Mouse (Mus musculus): ENCODE measurements around the gene Fsip1. TPM values are rescaled to one million over a fixed set of nuclear protein-coding genes. Genes with fewer than 3 reads are reported as not detected.

Gene Fsip1
- polyA plus RNA-seq, 1 experiment from 2014 or later: 0.42 TPM

DNA sequence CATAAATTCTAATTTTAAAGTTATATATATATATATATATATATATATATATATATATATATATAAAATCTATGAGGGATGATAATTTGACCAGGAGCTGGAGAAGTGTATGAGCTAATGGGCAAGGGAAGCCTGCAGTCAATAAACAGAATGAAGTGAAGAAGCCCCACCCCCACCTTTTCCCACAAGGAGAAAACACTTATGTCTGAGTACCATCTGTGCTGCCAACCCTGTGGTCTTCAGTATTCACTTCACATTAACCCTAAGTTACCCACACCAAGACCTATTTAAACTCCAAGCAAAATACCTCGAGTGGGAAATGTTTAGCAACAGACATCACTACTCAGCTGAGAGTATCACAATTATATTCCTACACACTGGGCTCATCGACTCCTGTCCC is 53.8 kb downstream of the Fsip1 start:
- Histone ChIP-seq H3K4me1 (ENCODE audit: control insufficient read depth in 2 of 2, insufficient read depth in 2 of 2, low read length in 2 of 2) (peaks cover 3 to 5% of the 10 kb centered on the region in 2 experiments), H3K36me3 (ENCODE audit: control insufficient read depth, insufficient read depth, low read length) (no peaks in the 10 kb centered on the region), H3K9me3 (ENCODE audit: control insufficient read depth, low read length) (no peaks in the 10 kb centered on the region), H3K4me2 (ENCODE audit: low read length) (no peak overlapping the region), H3K27me3 (ENCODE audit: control insufficient read depth, insufficient read depth, low read length) (peaks cover 49% of the 10 kb centered on the region), H3K9ac (ENCODE audit: low read length) (no peak overlapping the region), H3K4me3 (ENCODE audit: control insufficient read depth in 1 of 2, insufficient read depth in 1 of 2, low read depth in 1 of 2, low read length in 2 of 2) (no peak overlapping the region), H3K27ac (replicated peaks in 1 of 2; ENCODE audit: control insufficient read depth in 1 of 2, insufficient read depth in 1 of 2, low read depth in 2 of 2, low read length in 2 of 2) (no peak overlapping the region)
- no peak for ATAC-seq (ENCODE audit: insufficient number of reproducible peaks, insufficient read depth, low FRiP score, low read depth)
- 57% methylated on average over 2 of the region's 2 CpGs for WGBS

DNA sequence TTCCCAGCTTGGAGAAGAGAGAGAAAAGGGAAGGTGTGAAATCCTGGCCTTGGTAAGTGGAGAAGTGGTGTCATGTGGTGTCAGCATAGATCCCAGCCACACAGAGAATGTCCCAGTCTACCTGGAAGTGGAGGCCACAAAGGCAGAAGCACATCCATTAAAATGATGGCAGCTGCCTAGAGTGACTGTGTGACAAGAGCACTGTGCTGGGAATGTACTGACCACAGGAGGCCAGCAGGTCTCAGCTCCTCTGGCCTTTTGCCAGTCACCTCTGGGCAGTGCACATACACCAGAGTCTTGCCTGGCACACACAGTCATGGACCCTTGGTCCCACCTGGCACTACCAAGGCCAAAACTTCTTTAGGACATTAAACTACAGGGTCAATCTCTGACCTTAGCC is 54.8 kb downstream of the Fsip1 start:
- Histone ChIP-seq H3K27ac (replicated peaks in 1 of 2; ENCODE audit: control insufficient read depth in 1 of 2, insufficient read depth in 1 of 2, low read depth in 2 of 2, low read length in 2 of 2) (no peak overlapping the region), H3K4me2 (ENCODE audit: low read length) (no peak overlapping the region), H3K9ac (ENCODE audit: low read length) (no peak overlapping the region), H3K4me3 (ENCODE audit: control insufficient read depth in 1 of 2, insufficient read depth in 1 of 2, low read depth in 1 of 2, low read length in 2 of 2) (no peak overlapping the region), H3K36me3 (ENCODE audit: control insufficient read depth, insufficient read depth, low read length) (no peaks in the 10 kb centered on the region), H3K9me3 (ENCODE audit: control insufficient read depth, low read length) (no peaks in the 10 kb centered on the region), H3K4me1 (ENCODE audit: control insufficient read depth in 2 of 2, insufficient read depth in 2 of 2, low read length in 2 of 2) (peaks cover 3 to 5% of the 10 kb centered on the region in 2 experiments), H3K27me3 (ENCODE audit: control insufficient read depth, insufficient read depth, low read length) (peaks cover 43% of the 10 kb centered on the region)
- ATAC-seq (ENCODE audit: insufficient number of reproducible peaks, insufficient read depth, low FRiP score, low read depth): no peak

DNA sequence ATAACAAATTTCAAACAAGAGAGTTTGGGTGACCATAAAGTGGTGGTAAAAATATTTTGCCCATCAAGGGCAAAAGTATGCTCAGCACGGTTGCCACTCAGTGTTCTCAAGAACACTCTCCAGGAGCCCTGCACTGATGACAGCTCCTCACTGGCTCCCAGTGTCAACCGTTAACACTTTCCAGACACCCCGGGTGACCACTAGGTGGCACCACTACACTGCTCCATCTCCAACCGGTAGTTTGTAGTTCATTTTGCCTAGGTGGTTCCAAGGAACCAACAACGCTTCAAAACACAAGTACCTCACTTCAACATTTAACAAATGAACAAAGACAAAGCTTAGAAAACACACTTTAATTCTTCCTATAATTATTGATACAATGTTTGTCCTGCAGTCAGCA is 56.9 kb downstream of the Fsip1 start:
- H3K27me3 ChIP-seq (ENCODE audit: control insufficient read depth, insufficient read depth, low read length): peaks cover 22% of the 10 kb centered on the region
- H3K9ac ChIP-seq (ENCODE audit: low read length): no peak overlapping the region
- peaks cover 3 to 5% of the 10 kb centered on the region in 2 experiments for H3K4me1 ChIP-seq (ENCODE audit: control insufficient read depth in 2 of 2, insufficient read depth in 2 of 2, low read length in 2 of 2)
- no peaks in the 10 kb centered on the region for H3K36me3 ChIP-seq (ENCODE audit: control insufficient read depth, insufficient read depth, low read length)
- ATAC-seq (ENCODE audit: insufficient number of reproducible peaks, insufficient read depth, low FRiP score, low read depth): peak; percentile 55; the same call in 1 of the 2 replicates
- no peaks in the 10 kb centered on the region for H3K9me3 ChIP-seq (ENCODE audit: control insufficient read depth, low read length)
- H3K27ac ChIP-seq (replicated peaks in 1 of 2; ENCODE audit: control insufficient read depth in 1 of 2, insufficient read depth in 1 of 2, low read depth in 2 of 2, low read length in 2 of 2): no peak overlapping the region
- H3K4me3 ChIP-seq (ENCODE audit: control insufficient read depth in 1 of 2, insufficient read depth in 1 of 2, low read depth in 1 of 2, low read length in 2 of 2): no peak overlapping the region
- no peak overlapping the region for H3K4me2 ChIP-seq (ENCODE audit: low read length)
- WGBS: 7% methylated on average over 5 of the region's 5 CpGs

GRCm38 (mm10) chr2:118196966-118197365 is 59.8 kb downstream of the Fsip1 start:
- no peak for ATAC-seq (ENCODE audit: insufficient number of reproducible peaks, insufficient read depth, low FRiP score, low read depth)
- Histone ChIP-seq H3K4me3 (ENCODE audit: control insufficient read depth in 1 of 2, insufficient read depth in 1 of 2, low read depth in 1 of 2, low read length in 2 of 2) (no peak overlapping the region), H3K27me3 (ENCODE audit: control insufficient read depth, insufficient read depth, low read length) (peaks cover 6% of the 10 kb centered on the region), H3K4me2 (ENCODE audit: low read length) (no peak overlapping the region), H3K4me1 (ENCODE audit: control insufficient read depth in 2 of 2, insufficient read depth in 2 of 2, low read length in 2 of 2) (no peaks in the 10 kb centered on the region; a peak in 1 of 4 replicates), H3K9ac (ENCODE audit: low read length) (no peak overlapping the region), H3K36me3 (ENCODE audit: control insufficient read depth, insufficient read depth, low read length) (no peaks in the 10 kb centered on the region), H3K9me3 (ENCODE audit: control insufficient read depth, low read length) (no peaks in the 10 kb centered on the region), H3K27ac (replicated peaks in 1 of 2; ENCODE audit: control insufficient read depth in 1 of 2, insufficient read depth in 1 of 2, low read depth in 2 of 2, low read length in 2 of 2) (no peak overlapping the region)
- WGBS: 74% methylated on average over 3 of the region's 3 CpGs

DNA sequence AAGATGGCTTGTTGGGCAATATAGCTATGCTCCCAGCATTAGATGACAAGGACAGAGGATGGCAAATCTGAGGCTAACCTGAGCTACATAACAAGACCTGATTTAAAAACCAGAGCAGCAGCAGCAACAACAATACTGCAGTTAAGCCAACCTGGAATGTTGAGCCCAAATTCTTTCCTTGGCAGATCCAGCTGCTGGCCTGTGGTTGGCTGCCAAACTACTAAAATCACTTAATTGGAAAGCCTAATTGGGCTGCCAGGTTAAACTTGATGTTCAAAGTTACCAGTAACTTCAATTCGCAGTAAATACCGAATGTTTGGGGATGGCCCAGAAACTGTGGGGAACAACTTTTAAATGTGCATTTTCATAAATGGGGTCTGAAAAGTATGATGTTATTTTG is 74.6 kb downstream of the Fsip1 start:
- H3K27me3 ChIP-seq (ENCODE audit: control insufficient read depth, insufficient read depth, low read length): no peaks in the 10 kb centered on the region
- WGBS: 90% methylated on average over 2 of the region's 2 CpGs
- no peak overlapping the region for H3K27ac ChIP-seq (replicated peaks in 1 of 2; ENCODE audit: control insufficient read depth in 1 of 2, insufficient read depth in 1 of 2, low read depth in 2 of 2, low read length in 2 of 2)
- H3K4me1 ChIP-seq (ENCODE audit: control insufficient read depth in 2 of 2, insufficient read depth in 2 of 2, low read length in 2 of 2): peaks cover 2 to 6% of the 10 kb centered on the region in 2 experiments; a peak in 3 of 4 replicates
- ATAC-seq (ENCODE audit: insufficient number of reproducible peaks, insufficient read depth, low FRiP score, low read depth): no peak
- no peak overlapping the region for H3K4me2 ChIP-seq (ENCODE audit: low read length)
- no peak overlapping the region for H3K9ac ChIP-seq (ENCODE audit: low read length)
- H3K36me3 ChIP-seq (ENCODE audit: control insufficient read depth, insufficient read depth, low read length): no peaks in the 10 kb centered on the region
- no peaks in the 10 kb centered on the region for H3K9me3 ChIP-seq (ENCODE audit: control insufficient read depth, low read length)
- no peak overlapping the region for H3K4me3 ChIP-seq (ENCODE audit: control insufficient read depth in 1 of 2, insufficient read depth in 1 of 2, low read depth in 1 of 2, low read length in 2 of 2)

GRCm38 (mm10) chr2:118179873-118180585 is 76.7 kb downstream of the Fsip1 start:
- Histone ChIP-seq H3K9ac (ENCODE audit: low read length) (no peak overlapping the region), H3K9me3 (ENCODE audit: control insufficient read depth, low read length) (no peaks in the 10 kb centered on the region), H3K4me1 (ENCODE audit: control insufficient read depth in 2 of 2, insufficient read depth in 2 of 2, low read length in 2 of 2) (peaks cover 2 to 6% of the 10 kb centered on the region in 2 experiments; a peak in 3 of 4 replicates), H3K4me3 (ENCODE audit: control insufficient read depth in 1 of 2, insufficient read depth in 1 of 2, low read depth in 1 of 2, low read length in 2 of 2) (peak overlapping the region; percentile 23 to 36), H3K27ac (replicated peaks in 1 of 2; ENCODE audit: control insufficient read depth in 1 of 2, insufficient read depth in 1 of 2, low read depth in 2 of 2, low read length in 2 of 2) (peak overlapping the region; percentile 50 to 60), H3K36me3 (ENCODE audit: control insufficient read depth, insufficient read depth, low read length) (no peaks in the 10 kb centered on the region), H3K4me2 (ENCODE audit: low read length) (peak overlapping the region; percentile 58), H3K27me3 (ENCODE audit: control insufficient read depth, insufficient read depth, low read length) (no peaks in the 10 kb centered on the region)
- no peak for ATAC-seq (ENCODE audit: insufficient number of reproducible peaks, insufficient read depth, low FRiP score, low read depth)

- Histone ChIP-seq H3K9me3 (ENCODE audit: control insufficient read depth, low read length) (no peaks in the 10 kb centered on the region), H3K9ac (ENCODE audit: low read length) (no peak overlapping the region), H3K4me2 (ENCODE audit: low read length) (peak overlapping the region; percentile 58), H3K27ac (replicated peaks in 1 of 2; ENCODE audit: control insufficient read depth in 1 of 2, insufficient read depth in 1 of 2, low read depth in 2 of 2, low read length in 2 of 2) (peak overlapping the region; percentile 50 to 60), H3K4me3 (ENCODE audit: control insufficient read depth in 1 of 2, insufficient read depth in 1 of 2, low read depth in 1 of 2, low read length in 2 of 2) (peak overlapping the region; percentile 23 to 36), H3K36me3 (ENCODE audit: control insufficient read depth, insufficient read depth, low read length) (no peaks in the 10 kb centered on the region), H3K27me3 (ENCODE audit: control insufficient read depth, insufficient read depth, low read length) (no peaks in the 10 kb centered on the region), H3K4me1 (ENCODE audit: control insufficient read depth in 2 of 2, insufficient read depth in 2 of 2, low read length in 2 of 2) (peaks cover 2 to 6% of the 10 kb centered on the region in 2 experiments; a peak in 3 of 4 replicates)
- WGBS: 3% methylated on average over 8 of the region's 10 CpGs
- no peak for ATAC-seq (ENCODE audit: insufficient number of reproducible peaks, insufficient read depth, low FRiP score, low read depth)
Observed at GRCm38 (mm10) chr2:118179472-118179871, 77.3 kb downstream of the Fsip1 start.

All from heart, embryonic 14.5 days (tissue).